Mouse (Mus musculus) adrenal gland, postnatal 4 days (tissue): Measurements from ENCODE around the gene Nkg7. TPM values are rescaled to one million over a fixed set of nuclear protein-coding genes. Genes with fewer than 3 reads are reported as not detected.

ENCODE experiments used
- microRNA-seq: library from miRNA; unstranded; fragments of <30 nt; microRNA quantifications from one replicate; pipeline ENCODE4 v1.2.0, GENCODE M21; 2021
- total RNA-seq, 2 experiments: library from RNA; stranded (reverse); gene quantifications; 2 replicates each; pipeline ENCODE4 v1.2.3; 2021

Nkg7 gene
- total RNA-seq, 2 experiments from 2014 or later: 0.68 TPM; not detected in 1

Small RNA genes lying within 50 kb of the gene (microRNA-seq; reads per million reads assigned to microRNA genes)
- not detected for gene Mir7051

Other genes with a start within 250 kb of the Nkg7 start
- 10 to 100 TPM; 19.0 to 19.5 TPM for gene Zfp715, start 123.8 kb upstream of the Nkg7 start, total RNA-seq
- gene Siglecf, start 85.7 kb upstream of the Nkg7 start, total RNA-seq: under 1 TPM in 1 of 2 experiments, not detected in 1; 0.17 TPM
- gene Siglecg, start 28.9 kb upstream of the Nkg7 start, total RNA-seq: under 1 TPM; 0.36 to 0.62 TPM
- gene Lim2, start 9.4 kb upstream of the Nkg7 start, total RNA-seq: not detected
- gene Cldnd2, start 3.7 kb downstream of the Nkg7 start, total RNA-seq: not detected
- gene Etfb, start 7.0 kb downstream of the Nkg7 start, total RNA-seq: 100 to 1,000 TPM; 378 to 458 TPM
- 1 to 10 TPM; 2.1 to 2.7 TPM for gene Gm45233, start 7.1 kb downstream of the Nkg7 start, total RNA-seq
- gene Vsig10l, start 26.1 kb downstream of the Nkg7 start, total RNA-seq: 1 to 10 TPM; 7.0 to 7.2 TPM
- 1 to 10 TPM; 3.2 to 3.8 TPM for gene Iglon5, start 53.0 kb downstream of the Nkg7 start, total RNA-seq
- not detected for gene 4931406B18Rik, start 68.9 kb downstream of the Nkg7 start, total RNA-seq
- 1 to 10 TPM; 3.0 to 4.1 TPM for gene Cd33, start 107.4 kb downstream of the Nkg7 start, total RNA-seq
- 1 to 10 TPM; 3.4 TPM for gene Zfp658, start 125.2 kb downstream of the Nkg7 start, total RNA-seq
- gene Zfp719, start 142.5 kb downstream of the Nkg7 start, total RNA-seq: 10 to 100 TPM; 17.6 to 18.9 TPM
- gene Zfp819, start 170.1 kb downstream of the Nkg7 start, total RNA-seq: under 1 TPM; 0.22 to 0.28 TPM
- under 1 TPM in 1 of 2 experiments, not detected in 1; 0.14 TPM for gene Ceacam18, start 197.6 kb downstream of the Nkg7 start, total RNA-seq
- 1 to 10 TPM; 2.1 to 2.2 TPM for gene Siglece, start 223.1 kb downstream of the Nkg7 start, total RNA-seq
- 10 to 100 TPM; 12.0 to 12.6 TPM for gene Ctu1, start 234.9 kb downstream of the Nkg7 start, total RNA-seq